Mouse (Mus musculus): ENCODE results near the gene Scyl1. TPM values are rescaled to one million over a fixed set of nuclear protein-coding genes. Genes with fewer than 3 reads are reported as not detected.

The Scyl1 gene
- polyA plus RNA-seq, 1 experiment from 2014 or later, result 70.4 TPM

- WGBS, result under 1% methylated on average over 25 of the region's 25 CpGs
- ATAC-seq (ENCODE audit: low FRiP score, low read depth), result no peak
- Histone ChIP-seq H3K4me1 (peaks cover 35% of the 10 kb centered on the region), H3K36me3 (peaks cover 16% of the 10 kb centered on the region), H3K27me3 (replicated peaks) (no peaks in the 10 kb centered on the region), H3K9ac (peak overlapping the region; percentile 99), H3K9me3 (no peaks in the 10 kb centered on the region), H3K4me2 (replicated peaks) (peak overlapping the region; percentile 97), H3K4me3 (peak overlapping the region; percentile 92), H3K27ac (peak overlapping the region; percentile 98)
Observed at GRCm38 (mm10) chr19:5802011-5802786, 31.0 kb upstream of the Scyl1 start.

- Histone ChIP-seq H3K9me3 (no peaks in the 10 kb centered on the region), H3K27me3 (replicated peaks) (no peaks in the 10 kb centered on the region), H3K4me2 (replicated peaks) (peak overlapping the region; percentile 97), H3K9ac (peak overlapping the region; percentile 99), H3K27ac (peak overlapping the region; percentile 74), H3K36me3 (peaks cover 23% of the 10 kb centered on the region), H3K4me1 (peaks cover 37% of the 10 kb centered on the region), H3K4me3 (peak overlapping the region; percentile 92)
- 10% methylated on average over 3 of the region's 3 CpGs for WGBS
- ATAC-seq (ENCODE audit: low FRiP score, low read depth), result no peak
Observed at GRCm38 (mm10) chr19:5801432-5801964, 30.3 kb upstream of the Scyl1 start.

GRCm38 (mm10) chr19:5800632-5801431 lies 29.6 kb upstream of the Scyl1 start:
- Histone ChIP-seq H3K9me3 (no peaks in the 10 kb centered on the region), H3K27me3 (replicated peaks) (no peaks in the 10 kb centered on the region), H3K27ac (peak overlapping the region; percentile 74), H3K9ac (peak overlapping the region; percentile 99), H3K36me3 (peaks cover 30% of the 10 kb centered on the region), H3K4me3 (peak overlapping the region; percentile 92), H3K4me2 (replicated peaks) (peak overlapping the region; percentile 97), H3K4me1 (peaks cover 37% of the 10 kb centered on the region)
- WGBS, result 0% methylated on average over 19 of the region's 19 CpGs
- no peak for ATAC-seq (ENCODE audit: low FRiP score, low read depth)

GRCm38 (mm10) chr19:5800350-5800631 lies 29.1 kb upstream of the Scyl1 start:
- no peak for ATAC-seq (ENCODE audit: low FRiP score, low read depth)
- H3K9ac ChIP-seq, result peak overlapping the region; percentile 99
- H3K27ac ChIP-seq, result peak overlapping the region; percentile 6; the same call in 1 of the 2 replicates
- no peaks in the 10 kb centered on the region for H3K9me3 ChIP-seq
- H3K36me3 ChIP-seq, result peaks cover 35% of the 10 kb centered on the region
- H3K4me1 ChIP-seq, result peaks cover 38% of the 10 kb centered on the region
- peak overlapping the region; percentile 92 for H3K4me3 ChIP-seq
- peak overlapping the region; percentile 97 for H3K4me2 ChIP-seq (replicated peaks)
- H3K27me3 ChIP-seq (replicated peaks), result no peaks in the 10 kb centered on the region
- WGBS, result 0% methylated on average over 2 of the region's 2 CpGs

- peak overlapping the region; percentile 99 for H3K9ac ChIP-seq
- H3K27ac ChIP-seq, result peak overlapping the region; percentile 6; the same call in 1 of the 2 replicates
- peaks cover 37% of the 10 kb centered on the region for H3K4me1 ChIP-seq
- peak overlapping the region; percentile 97 for H3K4me2 ChIP-seq (replicated peaks)
- H3K9me3 ChIP-seq, result no peaks in the 10 kb centered on the region
- under 1% methylated on average over 10 of the region's 10 CpGs for WGBS
- ATAC-seq (ENCODE audit: low FRiP score, low read depth), result no peak
- peaks cover 40% of the 10 kb centered on the region for H3K36me3 ChIP-seq
- H3K27me3 ChIP-seq (replicated peaks), result no peaks in the 10 kb centered on the region
- H3K4me3 ChIP-seq, result peak overlapping the region; percentile 92
Observed at GRCm38 (mm10) chr19:5799566-5800349, 28.5 kb upstream of the Scyl1 start.

GRCm38 (mm10) chr19:5798700-5799479 lies 27.7 kb upstream of the Scyl1 start:
- 9% methylated on average over 7 of the region's 7 CpGs for WGBS

GRCm38 (mm10) chr19:5797381-5798111 lies 26.3 kb upstream of the Scyl1 start:
- H3K27ac ChIP-seq, result no peak overlapping the region
- H3K4me1 ChIP-seq, result peaks cover 29% of the 10 kb centered on the region
- peak overlapping the region; percentile 68 for H3K9ac ChIP-seq
- peaks cover 41% of the 10 kb centered on the region for H3K36me3 ChIP-seq
- 49% methylated on average over 7 of the region's 7 CpGs for whole genome bisulfite sequencing
- no peaks in the 10 kb centered on the region for H3K9me3 ChIP-seq
- H3K4me3 ChIP-seq, result peak overlapping the region; percentile 92
- H3K4me2 ChIP-seq (replicated peaks), result peak overlapping the region; percentile 97
- ATAC-seq (ENCODE audit: low FRiP score, low read depth), result no peak
- no peaks in the 10 kb centered on the region for H3K27me3 ChIP-seq (replicated peaks)

More at GRCm38 (mm10) chr19:5798700-5799479, 27.7 kb upstream of the Scyl1 start:
- Histone ChIP-seq H3K4me1 (peaks cover 30% of the 10 kb centered on the region), H3K9me3 (no peaks in the 10 kb centered on the region), H3K36me3 (peaks cover 41% of the 10 kb centered on the region), H3K9ac (peak overlapping the region; percentile 99), H3K27me3 (replicated peaks) (no peaks in the 10 kb centered on the region), H3K4me2 (replicated peaks) (peak overlapping the region; percentile 97), H3K27ac (no peak overlapping the region), H3K4me3 (peak overlapping the region; percentile 92)
- no peak for ATAC-seq (ENCODE audit: low FRiP score, low read depth)

GRCm38 (mm10) chr19:5796573-5797111 lies 25.4 kb upstream of the Scyl1 start:
- 83% methylated on average over 7 of the region's 7 CpGs for WGBS
- Histone ChIP-seq H3K4me1 (peaks cover 29% of the 10 kb centered on the region), H3K9me3 (no peaks in the 10 kb centered on the region), H3K36me3 (peaks cover 41% of the 10 kb centered on the region), H3K4me2 (replicated peaks) (peak overlapping the region; percentile 97), H3K27me3 (replicated peaks) (no peaks in the 10 kb centered on the region), H3K9ac (peak overlapping the region; percentile 68), H3K27ac (no peak overlapping the region; the same call in 1 of the 2 replicates), H3K4me3 (peak overlapping the region; percentile 92)
- no peak for ATAC-seq (ENCODE audit: low FRiP score, low read depth)

GRCm38 (mm10) chr19:5795668-5796572 lies 24.7 kb upstream of the Scyl1 start:
- H3K9me3 ChIP-seq, result no peaks in the 10 kb centered on the region
- H3K4me3 ChIP-seq, result peak overlapping the region; percentile 92
- peak overlapping the region; percentile 97 for H3K4me2 ChIP-seq (replicated peaks)
- no peak overlapping the region for H3K27ac ChIP-seq
- H3K9ac ChIP-seq, result peak overlapping the region; percentile 68
- no peaks in the 10 kb centered on the region for H3K27me3 ChIP-seq (replicated peaks)
- ATAC-seq (ENCODE audit: low FRiP score, low read depth), result no peak
- H3K36me3 ChIP-seq, result peaks cover 41% of the 10 kb centered on the region
- H3K4me1 ChIP-seq, result peaks cover 29% of the 10 kb centered on the region
- WGBS, result 75% methylated on average over 11 of the region's 11 CpGs
